Mouse (Mus musculus) large intestine, adult 2 months (tissue): Measurements from ENCODE around the gene Gm5862. TPM values are rescaled to one million over a fixed set of nuclear protein-coding genes. Genes with fewer than 3 reads are reported as not detected.
"Not testable (repeated sequence)": the region's sequence is repeated elsewhere in the genome, so short reads cannot be mapped to it uniquely, and the experiment has no call there.

ENCODE experiments used
- DNase-seq: peaks from one replicate; pipeline ENCODE4 v3.0.0-alpha.2; 2012; ENCODE audit warnings: low read depth, low spot score
- WGBS: fragments of 180-500 bp; shearing (Covaris S2); methylation state at CpG from one replicate; pipeline ENCODE4 v1.1.7; 2018; 5-methylcytosine and 5-hydroxymethylcytosine counted together
- polyA plus RNA-seq: library from polyadenylated mRNA; depleted of rRNA; stranded (reverse); fragments of >200 nt; gene quantifications from 2 replicates; pipeline ENCODE4 v1.2.3, GENCODE M21; 2012; rRNA removed

Gene Gm5862
- polyA plus RNA-seq = not detected in 2 replicates

- no CpG with 5 or more reads among the region's 3 CpGs for WGBS
- not testable (repeated sequence) for DNase-seq
Observed at GRCm38 (mm10) chr5:26022816-26023215, at the start of gene Gm5862. Gm5862 (minus strand) TSS chr5:26022916.

DNA sequence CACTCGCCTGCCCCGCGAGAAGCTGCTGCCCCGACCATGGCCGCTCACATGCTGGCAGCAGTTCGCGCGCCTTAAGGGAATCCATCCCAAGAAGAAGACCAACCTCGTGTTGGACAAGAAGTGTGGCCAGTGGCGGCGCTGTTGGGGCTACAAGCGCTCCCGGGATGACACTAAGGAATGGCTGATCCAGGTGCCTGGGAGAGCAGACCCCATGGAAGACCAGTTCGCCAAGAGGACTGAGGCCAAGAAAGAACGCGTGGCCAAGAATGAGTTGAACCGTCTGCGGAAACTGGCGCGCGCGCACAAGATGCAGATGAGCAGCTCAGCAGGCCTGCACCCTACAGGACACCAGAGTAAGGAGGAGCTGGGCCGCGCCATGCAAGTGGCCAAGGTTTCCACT, 48.0 kb upstream of the Gm5862 start:
- WGBS = 87% methylated on average over 24 of the region's 24 CpGs
- DNase-seq = no peak

DNA sequence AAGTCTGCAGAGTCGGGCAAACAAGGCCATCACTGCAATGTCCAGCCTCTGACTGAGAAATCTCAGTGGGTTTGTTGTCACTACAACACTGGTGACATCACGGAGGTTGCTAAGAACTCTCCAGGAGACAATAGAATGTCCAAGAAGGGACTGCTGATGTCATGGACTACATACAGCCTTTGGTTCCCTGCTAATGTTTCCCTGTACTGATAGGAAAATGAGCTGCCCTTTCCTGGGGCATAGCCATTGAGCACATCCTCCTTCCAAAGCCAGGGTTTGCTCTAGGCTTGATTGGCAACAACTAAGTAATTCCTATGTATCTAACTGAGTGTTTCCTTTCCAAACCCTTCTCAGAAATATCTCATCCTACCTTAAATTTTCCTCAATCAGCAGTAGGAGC, 35.8 kb upstream of the Gm5862 start, which contains the start of gene Gm7347:
TSS of gene Gm7347 (minus strand) at position 101 of the 400 bp plus-strand sequence.
- WGBS = no CpG with 5 or more reads among the region's 2 CpGs
- not testable (repeated sequence) for DNase-seq

DNA sequence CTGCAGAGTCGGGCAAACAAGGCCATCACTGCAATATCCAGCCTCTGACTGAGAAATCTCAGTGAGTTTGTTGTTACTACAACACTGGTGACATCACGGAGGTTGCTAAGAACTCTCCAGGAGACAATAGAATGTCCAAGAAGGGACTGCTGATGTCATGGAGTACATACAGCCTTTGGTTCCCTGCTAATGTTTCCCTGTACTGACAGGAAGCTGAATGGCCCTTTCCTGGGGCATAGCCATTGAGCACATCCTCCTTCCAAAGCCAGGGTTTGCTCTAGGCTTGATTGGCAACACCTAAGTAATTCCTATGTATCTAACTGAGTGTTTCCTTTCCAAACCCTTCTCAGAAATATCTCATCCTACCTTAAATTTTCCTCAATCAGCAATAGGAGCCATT, 16.7 kb upstream of the Gm5862 start, which contains the start of gene Speer4a:
TSS of gene Speer4a (minus strand) at position 101 of the 400 bp plus-strand sequence.
- WGBS = 62% methylated on average over 2 of the region's 2 CpGs
- DNase-seq = not testable (repeated sequence)

GRCm38 (mm10) chr5:26007697-26008096, 15.0 kb downstream of the Gm5862 start:
- 56% methylated on average over 7 of the region's 7 CpGs for WGBS

DNA sequence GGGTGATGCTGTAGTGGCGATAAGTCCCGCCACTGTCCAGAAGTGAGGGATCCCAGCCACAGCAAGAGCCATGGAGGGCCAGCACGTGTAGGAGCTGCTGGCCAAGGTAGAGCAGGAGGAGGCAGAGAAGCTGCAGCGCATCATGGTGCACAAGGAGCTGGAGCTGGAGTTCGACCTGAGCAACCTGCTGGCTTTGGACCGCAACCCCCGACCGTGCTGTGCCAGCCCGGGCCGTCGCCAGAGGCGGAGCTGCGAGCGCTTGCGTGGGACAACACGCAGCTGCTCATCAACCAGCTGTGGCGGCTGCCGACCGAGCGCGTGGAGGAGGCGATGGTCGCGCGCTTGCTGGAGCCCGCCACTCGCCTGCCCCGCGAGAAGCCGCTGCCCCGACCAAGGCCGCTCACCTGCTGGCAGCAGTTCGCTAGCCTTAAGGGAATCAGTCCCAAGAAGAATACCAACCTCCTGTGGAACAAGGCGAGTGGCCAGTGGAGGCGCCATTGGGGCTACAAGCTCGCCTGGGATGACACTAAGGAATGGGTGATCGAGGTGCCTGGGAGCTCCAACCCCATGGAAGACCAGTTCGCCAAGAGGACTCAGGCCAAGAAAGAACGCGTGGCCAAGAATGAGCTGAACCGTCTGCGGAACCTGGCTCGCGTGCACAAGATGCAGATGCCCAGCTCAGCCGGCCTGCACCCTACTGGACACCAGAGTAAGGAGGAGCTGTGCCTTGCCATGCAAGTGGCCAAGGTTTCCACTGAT, 15.6 kb downstream of the Gm5862 start:
- 18% methylated on average over 45 of the region's 45 CpGs for WGBS
- not testable (repeated sequence) for DNase-seq

More at GRCm38 (mm10) chr5:26007697-26008096, 15.0 kb downstream of the Gm5862 start:
- DNase-seq = not testable (repeated sequence)

GRCm38 (mm10) chr5:26004698-26005097, 18.0 kb downstream of the Gm5862 start, which contains the start of gene Gm1979:
Gm1979 (minus strand) TSS chr5:26004798.
- DNase-seq = not testable (repeated sequence)
- WGBS = 89% methylated on average over 1 of the region's 2 CpGs

GRCm38 (mm10) chr5:25988550-25988949, 34.2 kb downstream of the Gm5862 start, which contains the start of gene Gm21698:
Gm21698 (minus strand) TSS chr5:25988650.
- not testable (repeated sequence) for DNase-seq

DNA sequence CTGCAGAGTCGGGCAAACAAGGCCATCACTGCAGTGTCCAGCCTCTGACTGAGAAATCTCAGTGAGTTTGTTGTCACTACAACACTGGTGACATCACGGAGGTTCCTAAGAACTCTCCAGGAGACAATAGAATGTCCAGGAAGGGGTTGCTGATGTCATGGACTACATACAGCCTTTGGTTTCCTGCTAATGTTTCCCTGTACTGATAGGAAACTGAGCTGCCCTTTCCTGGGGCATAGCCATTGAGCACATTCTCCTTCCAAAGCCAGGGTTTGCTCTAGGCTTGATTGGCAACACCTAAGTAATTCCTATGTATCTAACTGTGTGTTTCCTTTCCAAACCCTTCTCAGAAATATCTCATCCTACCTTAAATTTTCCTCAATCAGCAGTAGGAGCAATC, 50.2 kb downstream of the Gm5862 start, which contains the start of gene Gm21680:
TSS of gene Gm21680 (minus strand) at position 101 of the 400 bp plus-strand sequence.
- no CpG with 5 or more reads among the region's 2 CpGs for WGBS
- not testable (repeated sequence) for DNase-seq

More at GRCm38 (mm10) chr5:25988550-25988949, 34.2 kb downstream of the Gm5862 start, which contains the start of gene Gm21698:
- WGBS = no CpG with 5 or more reads among the region's 3 CpGs

Other genes starting within 250 kb of the Gm5862 start
- gene Gm21663, start 80.5 kb downstream of the Gm5862 start, polyA plus RNA-seq = not detected in 2 replicates
- not detected in 2 replicates for gene Gm21671, start 68.5 kb downstream of the Gm5862 start, polyA plus RNA-seq
- not detected in 2 replicates for gene Gm21680, start 50.3 kb downstream of the Gm5862 start, polyA plus RNA-seq
- gene Gm21698, start 34.3 kb downstream of the Gm5862 start, polyA plus RNA-seq = not detected in 2 replicates
- gene Gm1979, start 18.1 kb downstream of the Gm5862 start, polyA plus RNA-seq = not detected in 2 replicates
- gene Speer4a, start 16.6 kb upstream of the Gm5862 start, polyA plus RNA-seq = not detected in 2 replicates
- gene Gm7347, start 35.7 kb upstream of the Gm5862 start, polyA plus RNA-seq = not detected in 2 replicates
- not detected in 2 replicates for gene Gm10471, start 66.4 kb upstream of the Gm5862 start, polyA plus RNA-seq
- not detected in 2 replicates for gene 5031410I06Rik, start 82.4 kb upstream of the Gm5862 start, polyA plus RNA-seq
- gene Gm10220, start 98.5 kb upstream of the Gm5862 start, polyA plus RNA-seq = not detected in 2 replicates
- not detected in 2 replicates for gene Gm7361, start 234.8 kb upstream of the Gm5862 start, polyA plus RNA-seq